Mouse (Mus musculus) bone marrow, adult 2 months (tissue): ENCODE measurements around the gene Lum.

Experiments
- CTCF ChIP-seq: fragments of 200-500 bp; IDR thresholded peaks from 2 replicates; pipeline ENCODE4 v1.5.1; 2011; ENCODE audit warnings: low read length, control low read depth; ENCODE audit not compliant: control insufficient read depth, insufficient read depth
- POLR2A ChIP-seq: fragments of 200-500 bp; IDR thresholded peaks from 2 replicates; pipeline ENCODE4 v1.6.1; 2011; ENCODE audit warnings: low read depth, mild to moderate bottlenecking, control low read depth, low read length, borderline replicate concordance; ENCODE audit not compliant: control insufficient read depth

- TF ChIP-seq POLR2A (no peak), CTCF (no peak)
These were observed 24.6 kb downstream of the Lum start for GRCm38 (mm10) chr10:97589574-97589973.
